Mouse (Mus musculus) thymus, adult 2 months (tissue): ENCODE measurements around the gene Ccdc159. TPM values are rescaled to one million over a fixed set of nuclear protein-coding genes. Genes with fewer than 3 reads are reported as not detected.

ENCODE experiments used
- DNase-seq: peaks from one replicate; pipeline ENCODE4 v3.0.0; 2021
- H3K27ac ChIP-seq: fragments of 200-500 bp; 2 replicates; pipeline ENCODE4 v1.5.1; 2012; ENCODE audit warnings: low read length, control low read depth; ENCODE audit not compliant: control insufficient read depth, insufficient read depth
- H3K27me3 ChIP-seq: fragments of 200-500 bp; 2 replicates; pipeline ENCODE4 v1.6.1; 2012; ENCODE audit warnings: mild to moderate bottlenecking, low read length, moderate library complexity, mixed read lengths; ENCODE audit not compliant: control insufficient read depth, insufficient read depth
- H3K36me3 ChIP-seq: fragments of 200-500 bp; 2 replicates; pipeline ENCODE4 v1.6.1; 2012; ENCODE audit warnings: mild to moderate bottlenecking, low read length, moderate library complexity; ENCODE audit not compliant: control insufficient read depth, insufficient read depth
- H3K4me1 ChIP-seq: fragments of 200-500 bp; replicated peaks from 2 replicates; pipeline ENCODE4 v1.6.1; 2012; ENCODE audit warnings: low read length; ENCODE audit not compliant: control insufficient read depth, insufficient read depth
- H3K4me3 ChIP-seq: fragments of 200-500 bp; 2 replicates; pipeline ENCODE4 v1.5.1; 2012; ENCODE audit warnings: mild to moderate bottlenecking, low read length, control low read depth, moderate library complexity; ENCODE audit not compliant: control insufficient read depth, insufficient read depth
- CTCF ChIP-seq: fragments of 200-500 bp; IDR thresholded peaks from 2 replicates; pipeline ENCODE4 v1.5.1; 2012; ENCODE audit warnings: mild to moderate bottlenecking, control low read depth, low read length, moderate library complexity, borderline replicate concordance; ENCODE audit not compliant: control insufficient read depth, poor library complexity, insufficient read depth; ENCODE audit errors: extremely low read depth
- POLR2A ChIP-seq: fragments of 200-500 bp; IDR thresholded peaks from 2 replicates; pipeline ENCODE4 v1.6.1; 2012; ENCODE audit warnings: mild to moderate bottlenecking, low read length, control low read depth, moderate library complexity; ENCODE audit not compliant: control insufficient read depth, poor library complexity, insufficient read depth; ENCODE audit errors: extremely low read depth
- WGBS: fragments of 180-500 bp; shearing (Covaris S2); methylation state at CpG from one replicate; pipeline ENCODE4 v1.1.7; 2018; 5-methylcytosine and 5-hydroxymethylcytosine counted together
- polyA plus RNA-seq: library from polyadenylated mRNA; depleted of rRNA; stranded (reverse); fragments of >200 nt; gene quantifications from 2 replicates; pipeline ENCODE4 v1.2.3, GENCODE M21; 2012; rRNA removed

The Ccdc159 gene
- polyA plus RNA-seq, 1 experiment: 1.9 TPM

DNA sequence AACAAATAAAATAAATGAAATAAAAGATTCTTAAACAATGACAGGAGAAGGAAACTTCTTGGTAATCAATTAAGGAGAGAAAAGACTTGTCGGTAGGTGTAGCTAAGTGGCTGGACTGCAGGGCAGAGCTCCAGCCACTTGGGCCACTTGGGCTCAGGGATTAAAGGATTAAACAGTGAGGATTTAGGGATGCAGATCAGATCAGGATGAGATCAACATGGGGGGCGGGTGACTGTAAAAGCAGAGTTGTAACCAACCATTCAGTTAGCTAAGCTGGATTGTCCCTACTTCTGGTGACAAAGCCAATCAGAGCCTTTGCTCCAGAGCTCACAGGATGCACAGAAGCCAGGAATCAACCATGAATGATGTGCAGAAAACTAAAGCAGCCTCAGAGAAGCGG is 56.6 kb downstream of the Ccdc159 start:
- H3K27me3 ChIP-seq: peaks cover 5% of the 10 kb centered on the region
- DNase-seq: no peak
- H3K36me3 ChIP-seq: no peaks in the 10 kb centered on the region
- WGBS: 74% methylated on average over 3 of the region's 3 CpGs
- TF ChIP-seq POLR2A (no peak), CTCF (no peak)
- peak overlapping the region; percentile 79 for H3K27ac ChIP-seq
- no peak overlapping the region for H3K4me3 ChIP-seq
- peaks cover 32% of the 10 kb centered on the region for H3K4me1 ChIP-seq

Other genes starting within 250 kb of the Ccdc159 start
- gene Ldlr, start 204.0 kb upstream of the Ccdc159 start, polyA plus RNA-seq: 23.9 and 30.5 TPM in 2 replicates
- gene Spc24, start 167.2 kb upstream of the Ccdc159 start, polyA plus RNA-seq: 59.0 and 75.8 TPM in 2 replicates
- gene Kank2, start 128.7 kb upstream of the Ccdc159 start, polyA plus RNA-seq: 9.1 and 12.6 TPM in 2 replicates
- 4.7 and 6.5 TPM in 2 replicates for gene Angptl8, start 92.0 kb upstream of the Ccdc159 start, polyA plus RNA-seq
- gene Dock6, start 74.8 kb upstream of the Ccdc159 start, polyA plus RNA-seq: 27.7 and 30.8 TPM in 2 replicates
- 34.9 and 40.3 TPM in 2 replicates for gene Rab3d, start 9.3 kb upstream of the Ccdc159 start, polyA plus RNA-seq
- gene Tmem205, start 85 bp downstream of the Ccdc159 start, polyA plus RNA-seq: 40.0 and 47.7 TPM in 2 replicates
- 3.8 and 5.5 TPM in 2 replicates for gene Plppr2, start 9.6 kb downstream of the Ccdc159 start, polyA plus RNA-seq
- 6.7 and 7.6 TPM in 2 replicates for gene Swsap1, start 28.3 kb downstream of the Ccdc159 start, polyA plus RNA-seq
- gene Epor, start 36.0 kb downstream of the Ccdc159 start, polyA plus RNA-seq: 3.8 and 4.9 TPM in 2 replicates
- gene Rgl3, start 62.0 kb downstream of the Ccdc159 start, polyA plus RNA-seq: 7.8 and 9.5 TPM in 2 replicates
- gene Ccdc151, start 75.2 kb downstream of the Ccdc159 start, polyA plus RNA-seq: 0.11 and 0.18 TPM in 2 replicates
- gene Prkcsh, start 75.3 kb downstream of the Ccdc159 start, polyA plus RNA-seq: 109 and 119 TPM in 2 replicates
- gene Elavl3, start 124.6 kb downstream of the Ccdc159 start, polyA plus RNA-seq: 0.35 and 0.43 TPM in 2 replicates
- not detected in 2 replicates for gene Gm49318, start 143.8 kb downstream of the Ccdc159 start, polyA plus RNA-seq
- 52.0 and 52.6 TPM in 2 replicates for gene Zfp653, start 143.9 kb downstream of the Ccdc159 start, polyA plus RNA-seq
- 58.1 and 62.2 TPM in 2 replicates for gene Ecsit, start 158.0 kb downstream of the Ccdc159 start, polyA plus RNA-seq
- 4.3 and 5.0 TPM in 2 replicates for gene Cnn1, start 171.7 kb downstream of the Ccdc159 start, polyA plus RNA-seq
- gene Elof1, start 189.7 kb downstream of the Ccdc159 start, polyA plus RNA-seq: 187 and 205 TPM in 2 replicates
- gene Acp5, start 208.2 kb downstream of the Ccdc159 start, polyA plus RNA-seq: 248 and 304 TPM in 2 replicates
- gene Pigyl, start 229.4 kb downstream of the Ccdc159 start, polyA plus RNA-seq: 64.7 and 83.0 TPM in 2 replicates